Mouse (Mus musculus) layer of hippocampus, adult 9-10 months (tissue): ENCODE results near the gene Uba6.

Source experiments
- DNase-seq: peaks from one replicate; pipeline ENCODE4 v3.0.0; 2022; ENCODE audit warnings: low spot score

Uba6 gene

DNA sequence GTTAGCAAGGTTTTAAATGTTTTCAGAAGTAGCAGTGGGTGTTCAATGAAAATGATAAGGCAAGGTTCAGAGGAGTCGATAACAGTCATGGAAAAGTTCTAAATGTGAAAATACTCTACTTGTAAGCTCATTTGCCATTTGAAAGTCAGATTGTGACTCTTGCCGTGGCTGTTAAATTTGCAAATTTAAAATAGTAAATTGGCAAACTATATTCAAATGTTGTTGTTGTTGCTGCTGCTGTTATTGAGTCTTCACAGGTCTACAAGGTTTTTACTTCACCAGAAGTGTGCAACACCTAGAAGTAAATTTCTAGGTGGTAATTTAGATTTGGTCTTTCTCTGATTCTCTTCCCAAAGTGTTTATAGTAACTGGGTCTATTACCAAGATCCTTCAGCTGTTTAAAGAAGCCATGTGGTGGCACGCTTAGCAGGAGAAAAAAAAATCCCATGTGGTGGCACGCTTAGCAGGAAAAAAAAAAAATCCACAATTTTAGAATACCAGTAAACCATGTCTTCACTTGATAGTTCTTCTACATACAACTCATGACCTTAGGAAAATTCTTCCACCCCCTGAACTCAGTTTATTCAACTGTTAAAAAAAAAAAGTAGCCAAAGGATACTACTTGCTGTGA is 99.7 kb downstream of the Uba6 start:
- no peak for DNase-seq

DNA sequence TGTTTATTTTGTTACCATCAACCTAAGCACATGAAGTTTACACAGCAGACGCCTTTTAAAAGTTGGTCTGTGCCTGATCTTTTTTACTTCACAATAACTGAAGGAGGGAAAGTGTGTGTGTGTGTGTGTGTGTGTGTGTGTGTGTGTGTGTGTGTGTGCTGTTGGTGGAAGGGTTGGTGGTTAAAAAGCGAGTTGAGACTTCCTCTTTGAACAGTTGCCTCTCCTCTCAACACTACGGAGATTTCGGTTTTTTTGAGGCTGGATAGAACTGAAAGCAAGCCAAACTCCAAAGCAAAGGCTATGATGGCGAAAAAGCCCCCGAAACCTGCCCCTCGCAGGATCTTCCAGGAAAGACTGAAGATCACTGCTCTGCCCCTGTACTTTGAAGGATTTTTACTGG is 101.1 kb downstream of the Uba6 start, which contains the start of gene Stap1:
Gene Stap1 (plus strand): TSS at position 209 of the 400 bp plus-strand sequence.
- no peak for DNase-seq

DNA sequence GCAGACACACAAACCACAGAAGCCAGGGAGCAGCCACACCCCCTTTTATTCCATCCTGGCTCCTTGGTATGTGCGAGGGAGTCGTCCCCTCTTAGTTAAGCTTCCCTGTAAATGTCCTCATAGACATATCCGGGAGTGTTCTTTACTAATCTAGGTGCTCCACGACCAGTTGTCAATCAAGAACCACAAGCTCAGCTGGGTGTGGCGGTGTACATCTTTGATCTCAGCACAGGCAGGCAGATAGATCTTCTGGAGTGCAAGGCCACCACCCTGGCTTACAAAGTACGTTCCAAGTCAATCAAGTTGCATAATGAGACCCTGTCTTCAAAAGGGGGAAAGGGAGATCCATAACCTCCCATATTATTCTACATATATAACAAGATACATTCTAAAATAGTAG is 103.5 kb downstream of the Uba6 start:
- no peak for DNase-seq

DNA sequence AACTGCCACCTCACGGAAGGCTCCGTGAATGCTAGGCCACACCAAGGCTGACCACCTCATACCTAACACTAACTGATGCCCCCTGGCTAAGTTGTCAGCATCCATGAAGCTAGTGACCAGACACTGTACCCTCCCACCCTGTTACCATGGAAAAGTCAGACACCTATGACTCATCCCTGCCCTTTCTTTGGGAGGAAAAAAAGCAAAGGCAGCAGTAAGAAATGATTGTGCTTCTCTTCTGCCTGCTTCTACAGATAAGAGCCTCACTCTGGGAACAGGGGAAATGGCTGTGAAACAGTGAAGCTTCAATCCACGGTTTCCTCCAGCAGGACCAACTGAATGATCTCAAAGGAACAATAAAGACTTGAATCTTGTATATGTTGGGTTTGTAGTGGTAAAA is 104.2 kb downstream of the Uba6 start:
- no peak for DNase-seq

DNA sequence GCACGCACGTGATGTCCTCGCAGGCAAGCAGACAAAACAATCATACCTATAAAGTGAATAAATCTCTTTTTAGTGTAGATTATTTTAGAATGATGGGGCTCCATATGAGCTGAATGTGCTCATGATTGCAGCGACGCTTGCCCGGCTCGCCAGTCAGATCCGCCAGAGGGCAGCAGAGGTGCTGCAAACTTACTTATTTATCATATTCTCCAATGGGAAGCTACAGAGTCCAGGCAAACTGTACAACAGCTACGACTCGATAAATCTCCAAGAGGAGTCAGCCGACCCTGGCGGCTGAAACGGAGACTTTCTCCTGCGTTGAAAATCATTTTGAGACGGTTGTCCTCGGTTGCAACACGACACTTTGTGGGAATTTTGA is 106.1 kb downstream of the Uba6 start:
- DNase-seq, result peak; percentile 92

DNA sequence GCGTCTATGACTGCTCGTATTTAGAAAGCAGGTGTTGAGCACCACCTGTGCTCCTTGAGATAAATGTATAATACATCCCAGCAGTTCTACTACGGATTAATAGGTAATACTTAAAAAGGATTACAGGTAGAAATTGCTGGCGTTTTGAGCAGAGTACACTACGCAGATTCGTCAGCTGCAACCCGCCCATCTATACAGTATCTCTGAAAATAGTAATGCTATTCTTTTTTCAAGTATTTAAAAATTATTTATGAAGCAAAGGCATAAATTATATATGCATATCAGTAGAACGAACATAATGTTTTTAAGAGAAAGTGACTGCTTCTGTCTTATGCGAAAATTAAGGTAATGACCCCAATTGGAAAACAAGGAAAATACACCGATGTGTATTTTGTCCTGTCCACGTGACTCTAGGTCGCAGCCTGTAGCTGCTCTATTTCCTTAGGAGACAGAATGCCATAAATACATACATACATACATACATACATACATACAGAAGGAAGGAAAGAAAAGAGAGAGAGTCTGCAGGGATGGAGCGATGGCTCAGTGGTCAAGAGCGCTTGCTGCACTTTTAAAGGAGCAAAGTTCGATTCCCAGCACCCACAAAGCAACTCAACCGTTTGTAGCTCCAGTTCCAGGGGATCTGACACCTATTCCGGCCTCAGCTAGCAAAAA is 106.6 kb downstream of the Uba6 start:
- DNase-seq, result peak; percentile 17

DNA sequence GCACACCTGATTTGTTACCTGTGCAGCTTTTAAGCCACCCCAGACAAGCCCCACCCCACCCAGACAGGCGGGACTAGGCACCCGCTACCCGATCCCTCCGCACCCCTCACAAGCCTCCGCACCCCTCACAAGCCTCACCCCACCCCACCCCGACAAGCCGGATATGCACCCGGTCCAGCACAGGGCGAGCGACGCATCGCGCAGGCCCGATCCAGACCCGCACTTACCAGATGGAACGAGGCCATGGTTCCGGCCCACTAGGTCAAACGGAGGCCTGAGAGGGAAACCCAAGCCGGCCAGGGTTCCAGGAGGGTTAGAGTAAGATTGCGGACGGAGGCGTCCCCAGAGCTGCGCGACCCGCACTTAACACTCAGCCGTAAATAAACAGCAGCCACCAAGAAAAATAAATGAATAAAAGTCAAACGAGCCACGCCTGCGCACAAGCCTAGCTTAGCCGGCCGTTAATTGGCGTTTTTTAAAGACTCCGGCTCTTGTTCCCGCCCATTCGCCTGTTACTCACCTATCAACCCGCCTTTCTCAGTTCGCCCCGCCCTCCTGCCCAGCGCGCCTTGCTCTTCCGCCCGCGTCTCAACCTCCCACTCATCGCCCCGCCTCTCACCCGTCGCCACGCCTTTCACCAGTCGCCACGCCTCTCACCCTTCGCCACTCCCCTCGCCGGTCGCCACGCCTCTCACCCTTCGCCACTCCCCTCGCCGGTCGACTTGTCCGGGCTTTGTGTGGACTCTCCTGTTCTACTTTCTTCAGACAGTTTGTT is 107.3 kb downstream of the Uba6 start, which contains the start of gene Cenpc1:
Gene Cenpc1 (minus strand): TSS at position 483 of the 775 bp plus-strand sequence.
- peak; percentile 82 for DNase-seq

DNA sequence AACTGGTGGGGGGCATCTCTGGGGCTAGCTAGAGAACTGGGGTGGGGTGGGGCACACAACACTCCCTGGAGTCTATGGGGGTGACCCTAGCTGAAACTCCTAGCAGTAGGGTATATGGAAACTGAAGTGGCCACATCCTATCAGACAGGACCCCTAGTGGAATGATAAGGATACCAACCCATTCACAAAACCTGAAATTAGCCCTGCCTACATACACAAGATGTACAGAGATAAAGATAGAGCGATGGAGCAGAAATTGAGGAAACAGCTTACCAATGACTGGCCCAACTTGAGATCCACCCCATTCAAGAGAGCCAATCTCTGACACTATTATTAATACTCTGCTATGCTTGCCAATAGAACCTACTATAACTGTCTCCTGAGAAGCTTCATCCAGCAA is 109.1 kb downstream of the Uba6 start:
- DNase-seq, result no peak
